Mouse (Mus musculus) adrenal gland, postnatal 25 days (tissue): Measurements from ENCODE around the gene Tle2. TPM values are rescaled to one million over a fixed set of nuclear protein-coding genes. Genes with fewer than 3 reads are reported as not detected.

Source experiments
- DNase-seq: peaks from one replicate; pipeline ENCODE4 v3.0.0; 2021; ENCODE audit warnings: mixed read lengths
- total RNA-seq: library from RNA; stranded (reverse); gene quantifications from 2 replicates; pipeline ENCODE4 v1.2.3, GENCODE M21; 2021

Gene Tle2
- total RNA-seq, 1 experiment from 2014 or later, result 67.8 TPM

DNA sequence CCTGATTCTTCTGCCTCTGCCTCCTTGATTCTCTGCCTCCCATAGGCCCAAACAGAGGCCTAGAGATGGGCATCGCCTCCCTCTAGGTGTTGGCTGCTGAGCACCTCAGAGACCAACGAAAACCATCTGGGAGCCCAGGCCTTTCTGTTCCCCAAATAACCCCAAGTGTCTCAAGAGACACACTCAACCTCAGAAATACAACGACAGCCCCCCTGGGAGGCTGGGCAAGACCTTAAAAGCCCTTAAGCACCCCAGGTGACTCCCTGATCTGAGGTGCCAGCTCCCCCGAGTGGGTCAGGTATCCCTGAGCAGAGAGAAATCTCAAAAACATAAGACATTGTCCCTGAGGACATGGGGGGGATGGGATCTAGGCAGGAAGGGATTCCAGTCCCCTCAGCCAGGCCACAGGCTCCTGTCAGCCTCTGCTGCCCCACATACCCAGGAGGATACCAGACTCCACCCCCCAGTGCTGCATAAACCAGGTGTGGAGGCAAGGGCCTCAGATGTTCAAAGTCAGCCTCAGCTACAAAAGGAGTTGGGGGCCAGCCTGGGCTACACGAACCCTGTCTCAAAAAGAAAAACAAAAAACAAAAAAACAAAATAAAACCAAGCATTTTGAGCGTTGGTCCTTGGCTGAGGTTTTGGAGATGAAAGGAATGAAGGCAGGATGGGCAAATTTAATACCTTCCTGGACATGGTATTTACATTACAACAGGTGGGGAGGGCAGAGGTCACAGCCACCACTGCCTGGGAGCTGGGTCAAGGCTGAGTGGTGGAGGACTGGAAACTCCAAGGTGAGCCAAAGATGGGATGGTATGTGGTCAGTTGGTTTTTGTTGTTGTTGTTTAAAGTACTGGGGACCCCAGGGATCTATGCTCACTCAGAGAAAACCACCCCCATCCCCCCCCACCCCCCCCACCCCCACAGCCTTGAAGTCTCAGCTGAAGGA, 20.3 kb upstream of the Tle2 start:
- DNase-seq, result no peak

DNA sequence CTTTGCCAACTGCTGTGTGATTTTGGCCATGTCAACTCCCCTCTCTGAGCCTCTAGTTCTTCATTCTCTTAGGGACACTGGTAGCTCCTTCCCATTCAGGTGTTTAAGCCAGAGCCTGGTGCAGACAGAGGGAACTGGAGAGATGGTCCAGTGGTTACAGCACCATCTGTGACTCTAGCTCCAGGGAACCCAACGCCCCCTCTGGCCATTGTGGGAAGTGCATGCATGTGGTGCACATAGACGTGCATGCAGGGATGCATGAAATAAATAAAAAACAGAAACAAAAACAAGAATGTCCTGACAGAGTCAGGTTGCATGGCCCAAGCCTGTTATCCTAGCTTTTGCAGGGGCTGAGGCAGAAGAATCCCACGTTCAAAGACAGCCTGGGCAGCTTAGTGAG, 18.1 kb upstream of the Tle2 start:
- no peak for DNase-seq

DNA sequence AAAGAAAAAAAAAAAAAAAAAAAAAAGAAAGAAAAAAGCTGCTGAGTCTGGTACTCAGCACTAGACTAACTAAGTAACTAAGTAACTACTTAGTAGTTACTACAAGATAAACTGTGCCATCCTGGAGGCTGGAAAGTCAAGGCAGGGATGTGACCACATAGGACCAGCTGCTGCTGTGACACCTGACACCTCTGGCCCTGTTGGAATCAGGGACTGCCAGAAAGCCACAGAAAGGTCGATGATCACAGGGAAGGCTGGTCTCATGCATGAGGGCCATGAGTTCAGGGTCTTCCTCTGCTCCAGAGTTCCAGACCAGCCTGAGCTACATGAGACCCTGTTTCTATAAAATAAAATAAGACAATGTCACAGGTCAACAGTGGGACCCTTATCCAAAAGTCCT, 16.9 kb upstream of the Tle2 start:
- no peak for DNase-seq

DNA sequence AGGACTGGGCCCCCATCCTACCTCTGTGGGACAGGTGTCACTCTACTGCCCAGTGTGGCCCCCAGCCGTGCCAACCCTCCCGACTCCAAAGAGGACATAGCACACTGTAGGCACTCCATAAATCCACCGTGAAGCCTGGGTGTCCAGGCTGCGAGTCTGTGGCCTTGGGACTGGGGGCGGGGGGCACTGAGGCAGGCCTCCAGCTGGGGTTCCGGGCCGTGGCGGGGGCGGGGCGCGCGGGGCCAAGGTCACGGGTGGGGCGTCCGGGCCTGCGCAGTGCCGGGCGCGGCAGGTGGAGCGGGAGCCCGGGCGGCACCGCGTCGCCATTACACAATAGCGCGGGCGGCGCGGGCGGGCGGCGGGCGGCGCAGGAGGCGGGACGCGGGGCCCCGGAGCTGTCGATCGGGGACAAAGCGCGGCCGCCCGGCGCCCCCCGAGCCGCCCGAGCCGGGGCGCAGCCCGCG, 15.2 kb upstream of the Tle2 start, which contains the start of gene Aes:
Aes (plus strand) TSS at position 326 of the 464 bp plus-strand sequence.
- DNase-seq, result peak; percentile 97

GRCm38 (mm10) chr10:81559627-81560539, 14.5 kb upstream of the Tle2 start:
- peak; percentile 82 for DNase-seq

DNA sequence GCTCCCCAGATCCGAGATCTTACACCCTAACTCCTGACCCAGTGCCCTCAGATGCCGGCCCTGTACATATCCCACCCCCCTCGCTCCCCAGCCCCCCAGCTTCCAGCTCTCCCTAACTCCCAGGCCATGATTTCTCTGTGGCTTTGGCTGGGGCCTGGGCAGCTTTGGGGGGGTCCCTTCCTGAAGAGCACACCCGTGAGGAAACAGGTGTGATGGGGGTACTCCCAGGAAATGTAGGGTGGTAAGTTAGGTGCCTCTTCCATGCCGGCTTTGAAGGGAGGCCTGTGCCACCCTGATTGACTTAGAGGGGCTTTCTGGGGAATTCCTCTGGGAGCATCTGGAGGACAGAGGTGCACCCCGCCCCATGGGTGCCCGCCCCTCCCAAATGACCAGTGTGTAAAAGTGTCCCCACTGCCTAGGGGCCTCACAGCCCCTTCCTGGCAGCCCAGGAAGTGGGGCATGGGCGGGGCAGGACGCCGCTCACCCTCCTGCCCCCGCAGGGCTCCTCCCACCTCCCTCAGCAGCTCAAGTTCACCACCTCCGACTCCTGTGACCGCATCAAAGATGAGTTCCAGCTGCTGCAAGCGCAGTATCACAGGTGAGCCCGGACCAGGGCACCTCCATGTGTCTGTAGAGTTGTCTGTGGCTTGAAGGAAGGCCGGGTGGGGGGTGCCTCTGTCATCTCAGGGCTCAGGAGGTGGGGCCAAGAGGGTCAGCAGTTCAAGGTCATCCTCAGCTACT, 13.5 kb upstream of the Tle2 start:
- DNase-seq, result peak; percentile 64

DNA sequence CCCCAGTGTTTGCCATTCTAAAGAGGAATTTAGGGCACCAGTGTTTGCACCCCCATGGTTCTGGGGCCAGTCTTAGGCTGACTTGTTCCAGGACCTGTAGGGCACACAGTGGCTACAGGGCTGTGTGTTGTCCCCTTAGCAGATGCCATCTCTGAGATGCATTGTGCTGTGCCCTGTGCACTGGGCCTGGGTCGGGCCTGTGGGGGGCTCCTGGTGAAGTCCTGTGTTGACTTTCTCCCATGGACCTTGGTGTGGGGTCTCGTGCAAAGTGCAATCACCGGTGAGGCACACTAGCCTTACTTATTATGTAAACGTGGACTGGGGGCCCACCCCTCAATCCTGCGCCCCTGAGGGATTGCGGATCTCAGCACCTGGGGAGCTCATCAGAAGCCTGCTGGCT, 11.9 kb upstream of the Tle2 start:
- DNase-seq, result no peak

DNA sequence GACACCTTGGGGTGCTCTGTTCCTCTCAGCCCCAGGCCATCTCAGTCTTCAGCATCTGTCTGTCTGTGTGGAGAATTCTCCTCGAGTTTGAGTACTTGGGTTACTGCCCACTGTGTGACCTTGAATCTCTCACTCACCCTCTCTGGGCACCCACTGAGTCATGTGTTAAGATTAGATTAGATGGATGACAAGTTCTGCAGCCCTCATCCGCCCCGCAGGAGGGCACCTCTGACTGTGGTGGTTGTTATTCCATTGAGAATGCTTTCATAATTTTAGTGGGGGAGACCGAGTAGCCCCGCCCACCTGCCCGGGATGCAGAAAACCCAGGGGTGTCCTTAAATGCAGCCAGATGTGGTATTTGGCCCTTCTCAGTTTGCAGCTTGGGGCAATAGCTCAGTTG, 10.9 kb upstream of the Tle2 start:
- peak; percentile 67 for DNase-seq

GRCm38 (mm10) chr10:81564216-81564615, 10.1 kb upstream of the Tle2 start:
- peak; percentile 70 for DNase-seq

DNA sequence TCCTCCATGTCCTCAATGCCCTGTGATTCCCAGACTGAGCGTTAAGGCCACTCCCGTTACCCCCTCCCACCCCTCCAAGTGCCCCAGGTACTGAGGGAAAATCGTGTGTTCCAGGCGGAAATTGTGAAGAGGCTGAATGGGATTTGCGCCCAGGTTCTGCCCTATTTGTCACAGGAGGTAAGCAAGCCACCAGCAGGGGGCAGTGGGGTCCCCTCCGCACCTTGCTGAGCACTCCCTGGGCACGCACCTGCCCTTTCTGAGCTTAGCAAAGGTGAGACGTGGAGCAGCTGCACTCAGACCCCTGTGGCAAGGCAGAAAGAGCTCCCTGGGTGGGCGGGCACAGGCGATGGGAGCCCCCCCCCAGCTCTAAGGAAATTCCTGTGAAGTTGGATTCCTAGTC, 9.6 kb upstream of the Tle2 start:
- no peak for DNase-seq

- DNase-seq, result no peak
Measured at GRCm38 (mm10) chr10:81565257-81566228, 8.8 kb upstream of the Tle2 start.

- DNase-seq, result peak; percentile 83
Measured at GRCm38 (mm10) chr10:81568381-81569191, 5.8 kb upstream of the Tle2 start.

DNA sequence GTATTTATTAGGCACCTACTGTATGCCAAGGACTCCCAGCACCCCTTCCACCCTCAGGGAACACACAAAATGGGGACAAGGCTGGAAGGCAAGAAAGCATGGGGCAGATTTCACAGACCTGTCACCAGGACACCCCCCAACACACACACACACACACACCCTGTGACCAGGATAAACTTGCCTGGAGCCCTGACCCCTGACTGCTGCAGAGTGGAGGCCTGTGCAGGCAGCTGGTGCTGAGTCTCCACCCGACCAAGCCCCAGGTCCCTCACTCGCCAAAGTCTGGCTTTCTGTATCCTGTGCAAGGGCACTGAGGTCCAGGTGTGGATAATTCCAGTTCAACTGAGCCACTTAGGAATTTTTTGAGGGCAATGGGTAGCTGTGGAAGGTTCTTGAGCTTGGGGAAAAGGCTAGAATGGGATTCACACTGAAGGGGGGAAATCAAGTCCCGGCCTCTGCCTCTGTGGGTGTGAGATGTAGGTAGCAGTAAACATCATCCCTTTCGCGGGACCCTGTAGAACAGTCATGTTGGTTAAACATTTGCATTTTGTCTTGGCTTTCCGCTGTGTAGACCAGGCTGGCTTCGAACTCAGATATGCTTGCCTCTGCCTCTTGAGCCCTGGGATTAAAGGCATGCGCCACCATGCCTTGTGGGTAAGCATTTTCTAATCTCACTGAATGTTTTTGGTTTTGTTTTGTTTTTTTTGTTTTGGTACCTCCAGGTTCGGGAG, 4.7 kb upstream of the Tle2 start:
- DNase-seq, result no peak

DNA sequence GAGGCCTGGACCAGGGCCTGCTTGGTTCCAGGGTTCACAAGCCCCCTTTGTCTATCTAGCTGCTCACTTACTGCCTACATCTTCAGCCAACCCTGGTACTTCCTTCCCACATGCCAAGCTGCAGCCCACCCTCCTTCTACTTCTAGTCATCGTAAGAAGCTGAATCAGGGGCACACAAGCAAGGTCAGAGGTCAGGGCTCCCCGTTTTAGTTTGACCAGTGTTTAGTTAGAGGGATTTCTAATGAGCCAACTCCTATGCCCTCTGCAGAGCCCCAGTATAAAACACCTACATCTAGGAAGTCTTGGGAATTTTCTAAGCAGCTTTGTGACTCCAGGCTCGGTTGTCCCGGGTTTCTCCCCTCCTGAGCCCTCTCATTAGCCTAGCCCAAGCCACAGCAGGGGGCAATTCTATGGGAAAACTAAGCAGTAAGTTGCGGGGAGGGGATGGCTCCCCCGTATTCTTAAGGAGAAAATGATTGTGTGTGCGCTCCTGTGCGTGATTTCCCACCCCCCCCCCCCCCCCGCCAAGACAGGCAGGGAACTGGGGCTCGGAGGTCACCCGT, 4.0 kb upstream of the Tle2 start:
- no peak for DNase-seq

- peak; percentile 94 for DNase-seq
Measured at GRCm38 (mm10) chr10:81570831-81571500, 3.4 kb upstream of the Tle2 start.

DNA sequence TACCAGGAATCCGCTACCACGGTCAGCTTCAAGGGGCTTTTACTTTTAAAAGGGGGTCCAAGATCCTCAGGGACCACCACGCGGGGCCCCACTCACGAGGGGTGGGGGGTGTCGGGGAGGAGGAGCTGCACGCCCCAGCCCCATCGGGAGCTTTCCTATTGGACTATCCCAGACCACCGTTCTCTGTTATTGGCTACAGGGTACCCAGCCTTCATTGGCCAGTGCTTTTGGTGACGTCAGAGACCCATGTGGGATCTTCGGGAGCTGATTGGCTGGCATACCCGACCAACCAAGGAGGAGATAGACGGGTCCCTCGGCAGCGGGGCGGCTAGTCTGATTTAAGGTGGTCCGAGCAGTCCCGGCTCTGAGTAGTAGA, 2.9 kb upstream of the Tle2 start:
- DNase-seq, result peak; percentile 98

- DNase-seq, result no peak
Measured at GRCm38 (mm10) chr10:81572133-81572671, 2.2 kb upstream of the Tle2 start.

GRCm38 (mm10) chr10:81572975-81573374, 1.4 kb upstream of the Tle2 start:
- no peak for DNase-seq
